Mouse (Mus musculus) hindbrain, embryonic 10.5 days (tissue): ENCODE measurements at regions not wholly inside any gene's neighbourhood (a gene's known extent, or its start where the extent isn't known, plus 50 kb on each side); places are given as distances from the start of the nearest gene placed in this dataset.
A peak's percentile ranks its signal among the peaks of the same experiment; 100 is the strongest.

Source experiments
- DNase-seq: peaks from one replicate; pipeline ENCODE4 v3.0.0-alpha.2; 2017; ENCODE audit warnings: low spot score
- H3K27ac ChIP-seq: fragments of 300-500 bp; sonication (generic); 2 replicates; pipeline ENCODE4 v1.5.1; 2016; ENCODE audit warnings: mild to moderate bottlenecking, moderate library complexity
- H3K27me3 ChIP-seq: fragments of 300-500 bp; sonication (generic); 2 replicates; pipeline ENCODE4 v1.6.1; 2016; ENCODE audit warnings: mild to moderate bottlenecking; ENCODE audit not compliant: poor library complexity, insufficient read depth, severe bottlenecking
- H3K36me3 ChIP-seq: fragments of 300-500 bp; sonication (generic); 2 replicates; pipeline ENCODE4 v1.6.1; 2016; ENCODE audit warnings: mild to moderate bottlenecking, moderate library complexity
- H3K4me1 ChIP-seq: fragments of 300-500 bp; sonication (generic); replicated peaks from 2 replicates; pipeline ENCODE4 v1.6.1; 2016; ENCODE audit warnings: mild to moderate bottlenecking
- H3K4me3 ChIP-seq: fragments of 300-500 bp; sonication (generic); 2 replicates; pipeline ENCODE4 v1.5.1; 2016; ENCODE audit warnings: mild to moderate bottlenecking, moderate library complexity
- H3K9me3 ChIP-seq: fragments of 300-500 bp; sonication (generic); 2 replicates; pipeline ENCODE4 v1.6.1; 2016; ENCODE audit warnings: mild to moderate bottlenecking, moderate library complexity
- WGBS: fragments of 180-500 bp; shearing (Covaris S2); methylation state at CpG from one replicate; pipeline ENCODE4 v1.1.7; 2016; 5-methylcytosine and 5-hydroxymethylcytosine counted together

DNA sequence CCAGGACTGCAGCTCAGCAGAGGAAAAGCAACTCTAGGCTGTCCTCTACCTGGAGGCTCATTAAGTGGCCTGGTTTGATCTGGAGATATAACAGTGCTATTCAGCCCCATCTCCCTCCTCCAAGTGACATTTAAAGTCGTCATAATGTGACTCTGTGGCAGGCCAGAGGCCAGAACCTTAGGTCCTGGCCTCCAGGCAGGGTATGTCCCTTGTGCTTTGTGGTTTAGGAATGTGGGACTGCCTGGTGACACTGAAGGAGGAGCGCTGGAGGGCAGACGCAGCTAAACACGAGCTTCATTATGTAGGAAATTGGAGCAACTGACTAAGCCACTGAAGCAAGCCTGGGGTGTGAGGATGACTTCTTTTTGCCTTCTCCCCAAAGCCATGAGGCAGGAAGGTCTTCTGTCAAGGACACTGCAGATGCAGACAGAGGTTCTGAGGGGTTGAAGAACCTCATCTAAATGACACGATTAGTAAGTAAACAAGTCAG is 290.9 kb upstream of the Id2 start:
- Histone ChIP-seq H3K9me3 (no peaks in the 10 kb centered on the region), H3K36me3 (no peaks in the 10 kb centered on the region), H3K4me3 (no peak overlapping the region), H3K27me3 (no peaks in the 10 kb centered on the region), H3K27ac (0 out of 2 replicates have a peak overlapping the region, but pooled peaks have one; percentile 29), H3K4me1 (peaks cover 12% of the 10 kb centered on the region; the same call in 1 of the 2 replicates)
- WGBS, result 46% methylated on average over 5 of the region's 5 CpGs
- DNase-seq, result peak; percentile 9

DNA sequence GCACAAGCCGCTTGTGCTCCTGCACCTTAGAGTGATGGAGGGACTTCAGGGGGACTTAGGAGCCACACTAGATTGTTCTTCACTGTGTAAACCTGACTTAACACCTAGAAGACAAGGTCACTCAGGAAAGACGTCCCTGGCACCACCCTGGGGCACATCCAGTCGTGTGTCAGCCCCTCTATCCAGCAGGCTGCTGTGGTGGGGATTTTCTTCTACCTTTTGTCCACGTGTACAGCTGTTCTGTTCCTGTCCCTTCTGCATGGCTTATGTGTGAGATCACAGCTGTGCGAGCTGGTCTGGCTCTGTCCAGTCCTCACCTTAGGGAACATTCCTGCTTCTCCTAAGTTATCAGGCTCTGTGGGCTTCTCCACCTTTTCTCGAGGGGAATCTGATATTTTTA is 286.0 kb upstream of the Id2 start:
- 74% methylated on average over 6 of the region's 6 CpGs for WGBS
- Histone ChIP-seq H3K27me3 (no peaks in the 10 kb centered on the region), H3K4me3 (no peak overlapping the region), H3K27ac (no peak overlapping the region), H3K36me3 (no peaks in the 10 kb centered on the region), H3K9me3 (no peaks in the 10 kb centered on the region), H3K4me1 (peaks cover 5% of the 10 kb centered on the region; the same call in 1 of the 2 replicates)
- DNase-seq, result no peak

DNA sequence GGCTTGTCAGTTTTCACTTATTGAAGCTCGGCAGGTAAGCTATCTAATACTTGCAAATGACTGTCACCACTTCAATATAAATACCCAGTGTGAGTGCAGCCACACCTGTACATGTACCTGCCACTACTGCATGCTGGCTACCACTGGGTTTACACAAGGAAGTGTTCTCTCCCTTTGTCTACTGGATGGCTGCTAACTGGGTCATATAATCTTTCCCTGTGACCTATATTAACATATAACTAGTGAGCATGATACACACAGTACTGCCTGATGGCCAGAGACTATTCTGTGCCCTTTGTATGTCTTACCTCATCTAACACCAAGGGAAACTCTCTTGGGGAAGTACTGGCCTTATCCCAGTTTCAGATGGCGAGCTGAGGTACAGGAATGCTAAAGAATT is 285.5 kb upstream of the Id2 start:
- H3K9me3 ChIP-seq, result no peaks in the 10 kb centered on the region
- 95% methylated on average over 2 of the region's 2 CpGs for WGBS
- H3K4me3 ChIP-seq, result no peak overlapping the region
- H3K4me1 ChIP-seq, result no peaks in the 10 kb centered on the region
- H3K36me3 ChIP-seq, result no peaks in the 10 kb centered on the region
- no peaks in the 10 kb centered on the region for H3K27me3 ChIP-seq
- no peak overlapping the region for H3K27ac ChIP-seq
- no peak for DNase-seq

DNA sequence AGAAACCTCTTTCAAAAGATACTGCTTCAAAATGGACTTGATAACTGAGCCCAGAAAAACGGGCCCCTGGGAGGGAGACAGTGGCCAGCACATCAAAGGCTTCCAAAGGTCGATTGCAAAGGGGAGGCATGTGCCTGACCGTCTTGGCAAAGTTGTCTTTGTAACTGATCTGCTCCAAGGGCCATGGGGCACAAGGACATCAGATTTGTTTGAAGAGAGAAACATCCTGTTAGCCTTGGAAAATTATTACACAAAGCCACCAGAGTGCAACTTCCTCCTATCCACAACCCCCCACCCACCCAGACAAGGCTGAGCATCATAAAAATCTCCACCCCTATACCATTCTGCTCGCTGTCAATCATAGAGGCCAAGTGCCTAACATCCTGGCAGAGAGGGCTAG is 284.7 kb upstream of the Id2 start:
- no peak overlapping the region for H3K4me3 ChIP-seq
- H3K27me3 ChIP-seq, result no peaks in the 10 kb centered on the region
- H3K9me3 ChIP-seq, result no peaks in the 10 kb centered on the region
- H3K27ac ChIP-seq, result no peak overlapping the region
- WGBS, result 44% methylated on average over 4 of the region's 4 CpGs
- peaks cover 7% of the 10 kb centered on the region for H3K4me1 ChIP-seq
- no peaks in the 10 kb centered on the region for H3K36me3 ChIP-seq
- no peak for DNase-seq

DNA sequence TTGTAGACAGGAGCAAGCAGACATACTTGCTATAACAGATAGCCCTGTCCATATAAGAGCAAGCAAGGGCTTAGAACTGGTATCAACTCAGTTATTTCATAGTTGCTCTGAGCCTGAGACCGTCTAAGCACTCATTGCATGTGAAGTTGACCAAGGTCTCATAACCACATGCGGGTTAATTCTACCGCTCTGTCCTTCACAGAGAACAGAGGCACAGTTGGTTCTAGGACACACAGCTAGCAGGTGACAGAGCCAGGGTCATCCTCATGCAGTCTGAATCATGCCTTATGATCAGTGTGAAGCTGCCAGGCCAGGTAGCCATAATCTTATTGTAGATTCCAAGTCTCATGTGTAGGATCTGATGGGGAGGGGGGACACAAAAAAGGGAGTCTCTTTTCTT is 283.1 kb upstream of the Id2 start:
- peaks cover 13% of the 10 kb centered on the region for H3K4me1 ChIP-seq
- H3K9me3 ChIP-seq, result no peaks in the 10 kb centered on the region
- H3K4me3 ChIP-seq, result no peak overlapping the region
- no peak overlapping the region for H3K27ac ChIP-seq
- H3K36me3 ChIP-seq, result no peaks in the 10 kb centered on the region
- no peaks in the 10 kb centered on the region for H3K27me3 ChIP-seq
- DNase-seq, result no peak
- 91% methylated on average over 3 of the region's 3 CpGs for WGBS

DNA sequence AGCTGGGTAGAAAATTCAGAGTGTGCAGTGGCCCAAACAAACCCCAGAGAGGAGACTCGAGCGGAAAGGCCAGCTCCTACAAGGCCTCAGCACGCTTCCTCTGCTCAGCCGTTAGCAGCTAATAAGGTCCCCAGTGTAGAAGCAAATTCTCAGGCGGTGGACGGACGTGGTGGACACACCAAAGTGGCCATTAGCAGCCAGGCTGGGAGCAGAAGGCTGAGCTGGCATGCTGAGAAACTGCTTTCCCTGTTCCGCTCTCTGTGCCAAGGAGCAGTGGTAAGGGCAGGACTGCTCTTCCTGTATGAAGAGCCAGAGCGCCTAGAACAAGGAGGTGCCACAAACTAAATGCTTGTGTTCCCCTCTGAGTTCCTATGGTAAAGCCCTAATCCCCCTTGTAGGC is 282.1 kb upstream of the Id2 start:
- Histone ChIP-seq H3K4me3 (no peak overlapping the region), H3K4me1 (peaks cover 13% of the 10 kb centered on the region), H3K9me3 (no peaks in the 10 kb centered on the region), H3K27me3 (no peaks in the 10 kb centered on the region), H3K27ac (no peak overlapping the region), H3K36me3 (no peaks in the 10 kb centered on the region)
- no peak for DNase-seq
- WGBS, result 80% methylated on average over 9 of the region's 9 CpGs

DNA sequence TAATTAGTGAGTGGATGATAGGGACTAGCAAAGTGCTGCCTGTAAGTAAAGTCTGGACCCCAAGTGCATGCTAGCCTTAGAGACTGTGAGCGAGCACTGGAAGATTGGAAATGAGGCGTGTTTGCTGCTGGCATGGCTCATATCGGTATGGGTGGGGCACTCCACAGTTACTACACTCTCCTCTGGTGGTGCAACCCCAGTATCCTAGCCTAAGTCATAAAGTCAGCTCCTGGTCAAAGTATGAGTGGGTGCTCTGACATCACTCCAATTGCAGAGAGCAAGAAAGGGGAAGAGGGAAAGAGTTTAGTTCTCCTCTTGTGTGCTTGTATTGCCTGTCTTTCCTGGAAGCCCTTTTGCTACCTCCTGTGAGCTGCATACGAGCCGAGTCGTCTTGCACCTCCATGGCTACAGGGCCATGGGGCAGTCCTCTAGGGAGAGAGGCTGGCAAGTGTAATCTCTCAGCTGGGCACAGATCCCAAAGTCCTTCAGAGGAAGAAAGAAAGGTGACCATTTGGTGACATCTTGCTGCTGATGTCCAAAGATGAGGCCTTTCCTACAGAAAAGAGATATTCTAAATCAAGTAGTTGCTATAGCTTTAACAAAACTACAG is 281.2 kb upstream of the Id2 start:
- no peak for DNase-seq
- no peaks in the 10 kb centered on the region for H3K9me3 ChIP-seq
- peaks cover 13% of the 10 kb centered on the region for H3K4me1 ChIP-seq
- peak overlapping the region; percentile 8; the same call in 1 of the 2 replicates for H3K27ac ChIP-seq
- H3K4me3 ChIP-seq, result no peak overlapping the region
- H3K36me3 ChIP-seq, result no peaks in the 10 kb centered on the region
- H3K27me3 ChIP-seq, result no peaks in the 10 kb centered on the region
- 76% methylated on average over 6 of the region's 6 CpGs for WGBS

DNA sequence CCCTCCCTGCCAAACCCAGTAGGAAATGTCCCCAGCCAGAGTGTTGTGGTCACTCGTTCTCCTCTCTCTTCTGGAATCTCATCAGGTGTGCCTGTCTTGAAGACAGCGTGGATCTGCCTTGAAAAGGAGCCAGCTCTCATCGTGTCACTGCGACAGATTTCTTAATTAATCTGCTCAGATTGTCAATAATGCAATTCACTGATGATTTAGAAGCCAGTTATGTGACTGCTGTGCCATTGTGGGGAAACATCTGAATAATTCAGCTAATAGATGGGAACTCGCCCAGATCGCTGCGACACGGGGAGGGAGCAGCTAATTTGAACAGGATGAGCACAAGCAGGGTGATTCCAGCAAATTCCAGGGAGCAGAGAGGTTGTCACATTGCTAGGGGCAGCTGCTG is 279.5 kb upstream of the Id2 start:
- H3K27ac ChIP-seq, result 0 out of 2 replicates have a peak overlapping the region, but pooled peaks have one; percentile 20
- no peaks in the 10 kb centered on the region for H3K36me3 ChIP-seq
- H3K9me3 ChIP-seq, result no peaks in the 10 kb centered on the region
- DNase-seq, result no peak
- H3K27me3 ChIP-seq, result no peaks in the 10 kb centered on the region
- WGBS, result 48% methylated on average over 8 of the region's 8 CpGs
- H3K4me3 ChIP-seq, result no peak overlapping the region
- peaks cover 13% of the 10 kb centered on the region for H3K4me1 ChIP-seq

DNA sequence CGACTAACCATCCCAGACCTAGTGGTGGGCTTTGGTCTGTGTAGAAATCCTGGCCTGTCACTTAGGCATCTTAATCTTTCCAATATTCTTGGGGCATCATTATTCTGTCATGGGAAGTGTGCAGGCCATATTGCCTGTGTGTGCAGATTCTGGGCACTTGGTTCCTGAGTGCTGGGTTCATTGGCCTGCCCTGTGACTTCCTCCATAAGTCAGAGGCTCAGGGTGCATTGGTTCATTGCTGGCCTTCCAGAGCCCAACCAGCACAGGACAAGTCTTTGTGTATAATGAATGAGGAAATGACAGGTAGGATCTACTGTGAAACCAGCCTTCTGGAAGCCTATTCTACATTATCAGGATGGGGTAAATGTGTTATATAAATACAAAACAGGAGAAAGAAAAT is 270.6 kb upstream of the Id2 start:
- WGBS, result 91% methylated on average over 1 of the region's 1 CpGs
- no peaks in the 10 kb centered on the region for H3K9me3 ChIP-seq
- H3K27me3 ChIP-seq, result no peaks in the 10 kb centered on the region
- H3K36me3 ChIP-seq, result no peaks in the 10 kb centered on the region
- no peak for DNase-seq
- no peak overlapping the region for H3K4me3 ChIP-seq
- H3K27ac ChIP-seq, result no peak overlapping the region
- peaks cover 6% of the 10 kb centered on the region; the same call in 1 of the 2 replicates for H3K4me1 ChIP-seq

DNA sequence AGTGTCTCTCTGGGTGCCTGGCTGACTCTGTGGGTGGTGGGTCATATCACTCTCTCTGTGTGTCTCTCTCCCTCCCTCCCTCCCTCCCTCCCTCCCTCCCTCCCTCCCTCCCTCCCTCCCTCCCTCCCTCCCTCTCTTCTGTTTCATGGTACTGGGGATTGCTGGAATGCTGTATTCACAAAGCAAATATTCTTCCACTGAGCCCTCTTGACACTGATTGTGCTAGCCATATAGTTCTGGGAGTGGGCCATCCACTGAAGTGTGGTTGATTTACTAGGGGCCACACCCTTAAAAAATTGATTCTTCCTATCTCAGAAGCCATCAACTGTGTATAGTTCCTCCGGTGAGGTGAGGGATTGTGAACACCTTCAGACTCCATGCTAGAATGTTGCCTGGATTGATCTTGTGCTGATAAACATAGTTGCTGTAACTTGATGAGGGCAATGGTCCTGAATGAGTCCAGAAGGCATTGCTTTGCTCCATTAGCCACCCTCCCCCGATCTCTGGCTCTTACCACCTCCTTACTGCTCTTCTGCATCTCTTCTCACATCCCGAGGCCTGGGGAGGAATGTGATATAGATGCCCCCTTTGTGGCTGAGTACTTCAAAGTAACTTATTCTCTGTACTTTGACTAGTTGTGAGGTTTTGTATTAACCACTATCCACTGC is 268.8 kb upstream of the Id2 start:
- peaks cover 6% of the 10 kb centered on the region; the same call in 1 of the 2 replicates for H3K4me1 ChIP-seq
- H3K36me3 ChIP-seq, result no peaks in the 10 kb centered on the region
- no peaks in the 10 kb centered on the region for H3K9me3 ChIP-seq
- no peak for DNase-seq
- no peak overlapping the region for H3K4me3 ChIP-seq
- 72% methylated on average over 3 of the region's 3 CpGs for WGBS
- no peak overlapping the region for H3K27ac ChIP-seq
- H3K27me3 ChIP-seq, result no peaks in the 10 kb centered on the region

DNA sequence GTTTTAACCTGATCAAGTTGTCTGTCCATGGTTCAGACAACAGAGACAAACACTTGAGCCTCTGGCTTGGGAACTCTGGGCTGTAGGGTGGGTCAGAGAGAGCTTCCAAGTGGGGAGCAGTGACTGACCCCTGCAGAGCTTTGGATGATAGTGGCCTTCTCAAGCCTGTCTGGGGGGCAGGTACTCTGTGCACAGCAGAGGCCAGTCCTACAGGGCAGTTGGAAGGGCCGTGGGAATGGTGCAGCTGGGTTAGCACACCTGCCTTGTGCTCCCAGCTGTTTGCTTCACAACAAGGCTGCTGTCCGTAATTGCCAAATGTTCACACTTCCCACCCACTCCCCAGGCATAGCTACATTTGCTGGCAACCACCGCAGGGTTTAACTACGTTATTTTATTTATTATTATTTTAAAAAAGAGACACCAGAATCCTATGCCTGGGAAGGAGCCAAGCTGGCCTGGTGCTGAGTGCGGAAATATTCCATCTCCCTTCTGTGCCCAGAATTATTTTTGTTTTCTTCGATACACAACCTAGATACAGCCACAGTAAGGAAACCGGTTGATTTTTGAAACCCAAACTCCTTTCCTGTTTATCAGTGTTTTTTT is 268.1 kb upstream of the Id2 start:
- WGBS, result 72% methylated on average over 7 of the region's 7 CpGs
- peaks cover 6% of the 10 kb centered on the region; the same call in 1 of the 2 replicates for H3K4me1 ChIP-seq
- no peaks in the 10 kb centered on the region for H3K9me3 ChIP-seq
- H3K27me3 ChIP-seq, result no peaks in the 10 kb centered on the region
- no peaks in the 10 kb centered on the region for H3K36me3 ChIP-seq
- H3K4me3 ChIP-seq, result no peak overlapping the region
- no peak overlapping the region for H3K27ac ChIP-seq
- DNase-seq, result no peak

DNA sequence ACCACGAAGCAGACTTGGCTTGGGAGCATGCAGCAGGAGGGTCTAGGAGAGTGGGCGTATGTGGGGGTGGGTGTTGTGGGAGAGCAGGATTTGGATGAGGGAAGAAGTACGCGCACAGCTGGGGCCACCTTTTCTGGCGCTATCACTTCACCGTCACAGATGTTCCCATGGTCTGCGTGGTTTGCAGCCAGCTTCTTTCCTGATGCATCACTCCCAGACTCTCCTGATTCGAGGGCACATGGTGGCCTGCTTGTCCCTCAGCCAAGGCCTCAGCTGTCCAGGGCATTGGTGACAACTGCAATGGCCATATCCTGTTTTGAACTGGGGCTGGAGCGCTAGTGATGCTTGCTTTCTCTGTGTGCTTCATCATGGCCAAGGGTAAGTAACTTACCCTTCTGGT is 266.9 kb upstream of the Id2 start:
- no peaks in the 10 kb centered on the region for H3K36me3 ChIP-seq
- no peaks in the 10 kb centered on the region for H3K27me3 ChIP-seq
- no peaks in the 10 kb centered on the region for H3K9me3 ChIP-seq
- H3K4me3 ChIP-seq, result no peak overlapping the region
- peaks cover 6% of the 10 kb centered on the region; the same call in 1 of the 2 replicates for H3K4me1 ChIP-seq
- no peak for DNase-seq
- 92% methylated on average over 9 of the region's 9 CpGs for WGBS
- H3K27ac ChIP-seq, result no peak overlapping the region

DNA sequence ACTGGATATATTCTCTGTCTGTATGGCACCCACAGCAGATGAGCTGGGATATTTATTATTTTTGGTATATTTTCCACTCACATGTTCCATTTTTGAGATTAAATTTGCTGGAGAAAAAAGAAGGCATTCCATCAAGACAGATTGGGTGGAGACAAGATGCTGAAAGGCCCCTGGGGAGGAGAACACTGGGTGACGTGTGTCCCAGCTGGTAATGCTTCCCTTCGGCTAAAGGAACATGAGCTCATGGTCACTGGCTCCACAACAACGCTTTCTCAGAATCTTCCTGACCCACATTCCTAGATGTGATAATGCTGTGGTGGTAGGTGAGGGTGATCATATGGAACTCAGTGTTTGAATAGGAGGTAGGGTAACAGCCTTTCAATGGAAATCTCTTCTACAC is 266.4 kb upstream of the Id2 start:
- H3K27ac ChIP-seq, result no peak overlapping the region
- H3K4me3 ChIP-seq, result no peak overlapping the region
- no peak for DNase-seq
- no peaks in the 10 kb centered on the region for H3K27me3 ChIP-seq
- WGBS, result 86% methylated on average over 3 of the region's 3 CpGs
- H3K36me3 ChIP-seq, result no peaks in the 10 kb centered on the region
- no peaks in the 10 kb centered on the region for H3K9me3 ChIP-seq
- peaks cover 6% of the 10 kb centered on the region; the same call in 1 of the 2 replicates for H3K4me1 ChIP-seq
